Comparison of ENCODE assay signal across 24 mouse cellular contexts in the genomic region with DNA sequence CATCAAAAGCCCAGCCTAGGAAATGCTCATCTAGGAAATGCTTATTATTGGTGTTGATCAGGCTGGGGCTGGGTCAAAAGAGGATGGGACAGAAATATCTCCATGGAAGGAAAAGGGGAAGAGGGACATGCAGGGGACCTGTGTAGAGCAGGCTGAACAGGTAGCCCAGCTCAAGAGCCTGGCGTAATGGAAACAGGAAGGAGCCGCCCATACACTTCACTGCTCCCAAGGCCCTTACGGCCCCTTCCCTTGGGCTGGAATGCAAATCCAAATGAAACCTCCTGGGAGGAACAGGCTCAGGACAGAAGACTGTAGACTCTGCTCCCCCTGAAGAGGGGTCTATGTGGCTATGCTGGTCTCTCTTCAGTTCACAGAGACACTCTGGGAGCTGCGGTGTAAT. TPM values are rescaled to one million over a fixed set of nuclear protein-coding genes. Genes with fewer than 3 reads are reported as not detected.
DNase-seq lines count a peak whose midpoint lies in the region; ATAC-seq and TF ChIP-seq lines count a peak whose summit lies in the region.
"Had no signal": no experiment of that assay in that cellular context is flagged by ENCODE, and none has a peak within 500 bp of the region (broad histone marks: within the 10 kb centered on the region; RNA-seq: fewer than 3 reads in every experiment).

No protein-coding gene starts in this region.

- no peak for ATAC-seq in intestine, postnatal 0 days
- no peak for ATAC-seq in intestine, embryonic 16.5 days
- no peak for ATAC-seq in lung, postnatal 0 days
- ATAC-seq: intestine, embryonic 15.5 days; midbrain, embryonic 13.5 days had no signal

- intact Hi-C loops in left cerebral cortex, postnatal 10 days (cut with DNase I): loop anchor here (5.0 kb wide), 1 partner anchor 52 kb away; a partner anchor contains a TSS

- TF ChIP-seq POLR2A in cerebellum, adult 2 months (IDR thresholded peaks at IDR 0.05; ENCODE audit: borderline replicate concordance, insufficient read depth, low read length): no peak
- no peak for TF ChIP-seq POLR2A in CH12.LX (IDR thresholded peaks at IDR 0.05; ENCODE audit: low read depth, low read length)

- H3K36me3 ChIP-seq in intestine, postnatal 0 days (ENCODE audit: control insufficient read depth, insufficient read depth): peaks cover 65% of the 10 kb centered on the region
- peaks cover 25% of the 10 kb centered on the region for H3K36me3 ChIP-seq in intestine, embryonic 16.5 days (ENCODE audit: control insufficient read depth, insufficient read depth, low read length)
- H3K36me3 ChIP-seq in CH12.LX (replicated peaks in 1 of 2; ENCODE audit: control insufficient read depth in 1 of 2, insufficient read depth in 1 of 2, low read length in 1 of 2): peaks cover 49 to 68% of the 10 kb centered on the region in 2 experiments
- peaks cover 33% of the 10 kb centered on the region for H3K36me3 ChIP-seq in lung, postnatal 0 days (ENCODE audit: insufficient read depth, low read length)

- peak; percentile 21 for DNase-seq in cerebellum, adult 11-12 months
- DNase-seq in cerebellum, adult 2 months: no peak
- DNase-seq in CH12.LX (ENCODE audit: extremely low read depth): peak; percentile 40
- DNase-seq in lung, postnatal 0 days (ENCODE audit: low spot score): peak; percentile 68
- DNase-seq in spleen, postnatal 36 days (ENCODE audit: low spot score in 2 of 2): no peak
- no peak for DNase-seq in left cerebral cortex, postnatal 10 days (ENCODE audit: extremely low spot score in 1 of 2, low spot score in 2 of 2)
- DNase-seq: adrenal gland, postnatal 14 days; gastrocnemius, postnatal 14 days; kidney, postnatal 25 days; retina, postnatal 1 day had no signal

- no peak for TF ChIP-seq EP300 in CH12.LX (IDR thresholded peaks at IDR 0.05; ENCODE audit: low read length)
- peak; percentile 28 for TF ChIP-seq EP300 in lung, postnatal 0 days (IDR thresholded peaks at IDR 0.05)

- no peaks in the 10 kb centered on the region for H3K9me3 ChIP-seq in intestine, postnatal 0 days (ENCODE audit: control insufficient read depth)
- H3K9me3 ChIP-seq in intestine, embryonic 16.5 days (ENCODE audit: control insufficient read depth, low read length): no peaks in the 10 kb centered on the region
- no peaks in the 10 kb centered on the region for H3K9me3 ChIP-seq in CH12.LX (replicated peaks; ENCODE audit: low read length)
- H3K9me3 ChIP-seq in lung, postnatal 0 days (ENCODE audit: low read length): no peaks in the 10 kb centered on the region
- H3K9me3 ChIP-seq: intestine, embryonic 15.5 days; limb, embryonic 15.5 days; midbrain, embryonic 13.5 days; stomach, embryonic 15.5 days had no signal

- H3K4me3 ChIP-seq in cerebellum, adult 2 months (replicated peaks; ENCODE audit: insufficient read depth, low read depth, low read length): no peak overlapping the region
- no peak overlapping the region for H3K4me3 ChIP-seq in intestine, postnatal 0 days (ENCODE audit: low read depth, low read length)
- H3K4me3 ChIP-seq in intestine, embryonic 16.5 days (ENCODE audit: low read length): no peak overlapping the region
- H3K4me3 ChIP-seq in CH12.LX (replicated peaks in 1 of 3; ENCODE audit: low read depth in 2 of 3, low read length in 2 of 3, poor library complexity in 1 of 3): no peak overlapping the region
- H3K4me3 ChIP-seq in lung, postnatal 0 days (ENCODE audit: low read depth, low read length): no peak overlapping the region
- H3K4me3 ChIP-seq: intestine, embryonic 15.5 days; limb, embryonic 15.5 days; stomach, embryonic 15.5 days had no signal

- H3K4me1 ChIP-seq in cerebellum, adult 2 months (ENCODE audit: control insufficient read depth, insufficient read depth, low read length): peaks cover 16% of the 10 kb centered on the region
- no peaks in the 10 kb centered on the region for H3K4me1 ChIP-seq in intestine, postnatal 0 days (replicated peaks; ENCODE audit: control insufficient read depth, insufficient read depth, low read length)
- H3K4me1 ChIP-seq in intestine, embryonic 16.5 days (ENCODE audit: control insufficient read depth, insufficient read depth, low read length): peaks cover 16% of the 10 kb centered on the region
- peaks cover 19 to 48% of the 10 kb centered on the region in 2 experiments for H3K4me1 ChIP-seq in CH12.LX (ENCODE audit: control insufficient read depth in 1 of 2, insufficient read depth in 2 of 2)
- H3K4me1 ChIP-seq in lung, postnatal 0 days (ENCODE audit: insufficient read depth, low read depth, low read length): peaks cover 9% of the 10 kb centered on the region; the same call in 1 of the 2 replicates

- H3K79me2 ChIP-seq in CH12.LX (replicated peaks; ENCODE audit: control insufficient read depth, extremely low read depth, insufficient read depth, poor library complexity, severe bottlenecking): no peaks in the 10 kb centered on the region

- TF ChIP-seq RAD21 in CH12.LX (IDR thresholded peaks at IDR 0.05; ENCODE audit: low read depth, low read length): no peak

- no peak overlapping the region for H3K27ac ChIP-seq in cerebellum, adult 2 months (ENCODE audit: insufficient read depth, low read length)
- 0 out of 2 replicates have a peak overlapping the region, but pooled peaks have one; percentile 23 for H3K27ac ChIP-seq in intestine, postnatal 0 days (ENCODE audit: low read depth, low read length)
- no peak overlapping the region; the same call in 1 of the 2 replicates for H3K27ac ChIP-seq in intestine, embryonic 16.5 days (ENCODE audit: low read length)
- no peak overlapping the region for H3K27ac ChIP-seq in CH12.LX (ENCODE audit: insufficient read depth, low read depth)
- H3K27ac ChIP-seq in lung, postnatal 0 days (ENCODE audit: low read length): 0 out of 2 replicates have a peak overlapping the region, but pooled peaks have one; percentile 26
- H3K27ac ChIP-seq: limb, embryonic 15.5 days; midbrain, embryonic 13.5 days had no signal

- no peak overlapping the region for H3K9ac ChIP-seq in intestine, postnatal 0 days (ENCODE audit: low read depth, low read length)
- H3K9ac ChIP-seq in intestine, embryonic 16.5 days (ENCODE audit: low read depth, low read length): no peak overlapping the region
- H3K9ac ChIP-seq in CH12.LX (ENCODE audit: insufficient read depth, low read depth): no peak overlapping the region
- H3K9ac ChIP-seq in lung, postnatal 0 days (replicated peaks; ENCODE audit: low read depth): no peak overlapping the region
- H3K9ac ChIP-seq: intestine, embryonic 15.5 days; limb, embryonic 15.5 days; midbrain, embryonic 13.5 days; stomach, embryonic 15.5 days had no signal

- dilution Hi-C loops in CH12.LX (cut with MboI; ENCODE audit: extremely low pct_ligation_motif_present, extremely low pct_unique_long_range_greater_than_20kb, low sequenced_read_pairs): no loop called here

- 91% methylated on average over 4 of the region's 4 CpGs for WGBS in cerebellum, adult 2 months
- WGBS in intestine, postnatal 0 days: 85% methylated on average over 4 of the region's 4 CpGs
- 80% methylated on average over 4 of the region's 4 CpGs for WGBS in intestine, embryonic 16.5 days
- 60% methylated on average over 4 of the region's 4 CpGs for WGBS in lung, postnatal 0 days

- in situ Hi-C loops in CH12.LX (cut with MboI; ENCODE audit: low pct_ligation_motif_present, low pct_unique_long_range_greater_than_20kb, low sequenced_read_pairs): no loop called here

- H3K4me2 ChIP-seq in intestine, postnatal 0 days (replicated peaks; ENCODE audit: low read depth): no peak overlapping the region
- no peak overlapping the region for H3K4me2 ChIP-seq in intestine, embryonic 16.5 days (ENCODE audit: low read depth, low read length)
- H3K4me2 ChIP-seq in CH12.LX (ENCODE audit: insufficient read depth, low read depth, poor library complexity, severe bottlenecking): no peak overlapping the region
- H3K4me2 ChIP-seq in lung, postnatal 0 days (replicated peaks; ENCODE audit: low read depth, low read length): no peak overlapping the region
- H3K4me2 ChIP-seq: limb, embryonic 15.5 days; midbrain, embryonic 13.5 days; stomach, embryonic 15.5 days had no signal

- no peaks in the 10 kb centered on the region for H3K27me3 ChIP-seq in cerebellum, adult 2 months (ENCODE audit: control insufficient read depth, insufficient read depth, low read length)
- no peaks in the 10 kb centered on the region for H3K27me3 ChIP-seq in intestine, postnatal 0 days (replicated peaks; ENCODE audit: control insufficient read depth, insufficient read depth, low read length)
- H3K27me3 ChIP-seq in intestine, embryonic 16.5 days (replicated peaks; ENCODE audit: control insufficient read depth, insufficient read depth, low read length): no peaks in the 10 kb centered on the region
- no peaks in the 10 kb centered on the region for H3K27me3 ChIP-seq in CH12.LX (replicated peaks)
- H3K27me3 ChIP-seq in lung, postnatal 0 days (replicated peaks; ENCODE audit: insufficient read depth, low read length): no peaks in the 10 kb centered on the region
- H3K27me3 ChIP-seq: intestine, embryonic 15.5 days; limb, embryonic 15.5 days; midbrain, embryonic 13.5 days; stomach, embryonic 15.5 days had no signal

- TF ChIP-seq CTCF in cerebellum, adult 2 months (IDR thresholded peaks at IDR 0.05; ENCODE audit: borderline replicate concordance, insufficient read depth, low read depth, low read length): no peak
- no peak for TF ChIP-seq CTCF in intestine, postnatal 0 days (IDR thresholded peaks at IDR 0.05; ENCODE audit: low read depth)
- no peak for TF ChIP-seq CTCF in CH12.LX (conservative IDR thresholded peaks at IDR 0.05 in 1 of 2, IDR thresholded peaks at IDR 0.05 in 1 of 2; ENCODE audit: low read depth in 2 of 2, low read length in 2 of 2)
- no peak for TF ChIP-seq CTCF in lung, postnatal 0 days (IDR thresholded peaks at IDR 0.05)

RNA-seq across cellular contexts. Expression of a gene that starts 1.2 kb away (rescaled TPM):
- polyA plus RNA-seq in cerebellum, adult 2 months (2012; rRNA removed): 274 and 294 TPM in 2 replicates
- 21.8 and 25.3 TPM in 2 replicates for polyA plus RNA-seq in intestine, postnatal 0 days (2015; fragmentation: Nextera tagmentation; extraction: Ambion mirVana)
- polyA plus RNA-seq in intestine, embryonic 16.5 days (2015; fragmentation: Nextera tagmentation; extraction: Ambion mirVana): 51.6 TPM in 2 replicates
- total RNA-seq in CH12.LX (2012; rRNA removed) (27.7 and 33.4 TPM in 2 replicates), CH12.LX (2014; rRNA removed) (21.5 and 25.1 TPM in 2 replicates)
- polyA plus RNA-seq in CH12.LX (2012; ENCODE audit: insufficient read length, low read depth): 121 and 130 TPM in 2 replicates
- polyA plus RNA-seq in lung, postnatal 0 days (2015; fragmentation: Nextera tagmentation; extraction: Ambion mirVana): 58.9 and 60.4 TPM in 2 replicates
- 100 to 1,000 TPM; 150 to 160 TPM for total RNA-seq in left cerebral cortex, postnatal 10 days (2021)

RNA-seq across cellular contexts. Expression of a gene that starts 7.5 kb away (rescaled TPM):
- 1.00 and 2.5 TPM in 2 replicates for polyA plus RNA-seq in cerebellum, adult 2 months (2012; rRNA removed)
- 329 and 375 TPM in 2 replicates for polyA plus RNA-seq in intestine, postnatal 0 days (2015; fragmentation: Nextera tagmentation; extraction: Ambion mirVana)
- 133 and 146 TPM in 2 replicates for polyA plus RNA-seq in intestine, embryonic 16.5 days (2015; fragmentation: Nextera tagmentation; extraction: Ambion mirVana)
- not detected in 2 replicates for total RNA-seq in CH12.LX (2012; rRNA removed)
- total RNA-seq in CH12.LX (2014; rRNA removed): not detected in 2 replicates
- polyA plus RNA-seq in CH12.LX (2012; ENCODE audit: insufficient read length, low read depth): not detected in 2 replicates
- 57.5 and 59.4 TPM in 2 replicates for polyA plus RNA-seq in lung, postnatal 0 days (2015; fragmentation: Nextera tagmentation; extraction: Ambion mirVana)
- not detected for total RNA-seq in left cerebral cortex, postnatal 10 days (2021)
- total RNA-seq: adrenal gland, postnatal 14 days; gastrocnemius, postnatal 14 days; heart, adult 8-10 months; left cerebral cortex, adult 8-10 months; neutrophil, adult 5-6 weeks had no signal

RNA-seq across cellular contexts. Expression of a gene that starts 16.9 kb away (rescaled TPM):
- polyA plus RNA-seq in cerebellum, adult 2 months (2012; rRNA removed): not detected in 2 replicates
- polyA plus RNA-seq in intestine, postnatal 0 days (2015; fragmentation: Nextera tagmentation; extraction: Ambion mirVana): not detected in 2 replicates
- polyA plus RNA-seq in intestine, embryonic 16.5 days (2015; fragmentation: Nextera tagmentation; extraction: Ambion mirVana): 0.11 TPM in 1 of 2 replicates, not detected in the other
- total RNA-seq in CH12.LX (2012; rRNA removed): not detected in 2 replicates
- total RNA-seq in CH12.LX (2014; rRNA removed): 0.13 TPM in 1 of 2 replicates, not detected in the other
- polyA plus RNA-seq in CH12.LX (2012; ENCODE audit: insufficient read length, low read depth): not detected in 2 replicates
- polyA plus RNA-seq in lung, postnatal 0 days (2015; fragmentation: Nextera tagmentation; extraction: Ambion mirVana): 0.14 and 0.27 TPM in 2 replicates
- not detected for total RNA-seq in left cerebral cortex, postnatal 10 days (2021)
- total RNA-seq: adrenal gland, postnatal 14 days; gastrocnemius, postnatal 14 days; heart, adult 8-10 months; left cerebral cortex, adult 8-10 months; neutrophil, adult 5-6 weeks had no signal
- polyA plus RNA-seq: embryonic facial prominence, embryonic 11.5 days; frontal cortex, adult 2 months; heart, embryonic 16.5 days; hindbrain, embryonic 11.5 days; intestine, embryonic 15.5 days; limb, embryonic 15.5 days; lung, embryonic 16.5 days; midbrain, embryonic 13.5 days; stomach, embryonic 15.5 days had no signal

RNA-seq across cellular contexts. Expression of a gene that starts 35.1 kb away (rescaled TPM):
- 139 and 146 TPM in 2 replicates for polyA plus RNA-seq in cerebellum, adult 2 months (2012; rRNA removed)
- polyA plus RNA-seq in intestine, postnatal 0 days (2015; fragmentation: Nextera tagmentation; extraction: Ambion mirVana): 65.3 and 69.7 TPM in 2 replicates
- 139 and 140 TPM in 2 replicates for polyA plus RNA-seq in intestine, embryonic 16.5 days (2015; fragmentation: Nextera tagmentation; extraction: Ambion mirVana)
- total RNA-seq in CH12.LX (2012; rRNA removed) (90.6 and 103 TPM in 2 replicates), CH12.LX (2014; rRNA removed) (130 and 134 TPM in 2 replicates)
- 125 and 132 TPM in 2 replicates for polyA plus RNA-seq in CH12.LX (2012; ENCODE audit: insufficient read length, low read depth)
- 75.8 and 81.1 TPM in 2 replicates for polyA plus RNA-seq in lung, postnatal 0 days (2015; fragmentation: Nextera tagmentation; extraction: Ambion mirVana)
- 100 to 1,000 TPM; 156 to 160 TPM for total RNA-seq in left cerebral cortex, postnatal 10 days (2021)

RNA-seq across cellular contexts. Expression of a gene that starts 35.3 kb away (rescaled TPM):
- 28.1 and 30.2 TPM in 2 replicates for polyA plus RNA-seq in cerebellum, adult 2 months (2012; rRNA removed)
- polyA plus RNA-seq in intestine, postnatal 0 days (2015; fragmentation: Nextera tagmentation; extraction: Ambion mirVana): 14.7 and 16.7 TPM in 2 replicates
- 11.1 and 12.4 TPM in 2 replicates for polyA plus RNA-seq in intestine, embryonic 16.5 days (2015; fragmentation: Nextera tagmentation; extraction: Ambion mirVana)
- 31.0 and 33.2 TPM in 2 replicates for total RNA-seq in CH12.LX (2012; rRNA removed)
- total RNA-seq in CH12.LX (2014; rRNA removed): 14.3 and 17.4 TPM in 2 replicates
- polyA plus RNA-seq in CH12.LX (2012; ENCODE audit: insufficient read length, low read depth): 30.4 and 32.5 TPM in 2 replicates
- 15.0 and 16.3 TPM in 2 replicates for polyA plus RNA-seq in lung, postnatal 0 days (2015; fragmentation: Nextera tagmentation; extraction: Ambion mirVana)
- 10 to 100 TPM; 38.1 to 38.9 TPM for total RNA-seq in left cerebral cortex, postnatal 10 days (2021)

Comparison
In these comparisons a context has a peak if more than half of its experiments do, and no peak if none do; other contexts are left out.
1. DNase-seq: peak in cerebellum, adult 11-12 months (single experiment), CH12.LX (single experiment) and lung, postnatal 0 days (single experiment); none in cerebellum, adult 2 months (0 of 2), spleen, postnatal 36 days (0 of 2) and left cerebral cortex, postnatal 10 days (0 of 2).
2. H3K27ac ChIP-seq: peak in intestine, postnatal 0 days (single experiment) and lung, postnatal 0 days (single experiment); none in cerebellum, adult 2 months (single experiment), intestine, embryonic 16.5 days (single experiment) and CH12.LX (single experiment).
3. RNA of a gene that starts 7.5 kb away (polyA plus RNA-seq): 329 to 375 TPM in intestine, postnatal 0 days, 133 to 146 TPM in intestine, embryonic 16.5 days and 57.5 to 59.4 TPM in lung, postnatal 0 days; 1.00 to 2.5 TPM in cerebellum, adult 2 months and not detected in CH12.LX; every median in the first group is over 10 times any median in the second.